Mouse (Mus musculus): ENCODE data around the gene H2-Q2.
A peak's percentile ranks its signal among the peaks of the same experiment; 100 is the strongest.
"Not testable (repeated sequence)": the region's sequence is repeated elsewhere in the genome, so short reads cannot be mapped to it uniquely, and the experiment has no call there.

Gene H2-Q2

GRCm38 (mm10) chr17:35342071-35342671, at the start of gene H2-Q2:
H2-Q2 (plus strand) TSS chr17:35342242.
- no peak for DNase-seq

GRCm38 (mm10) chr17:35295796-35296195, 46.2 kb upstream of the H2-Q2 start:
- DNase-seq: peak; percentile 44 to 48

- not testable (repeated sequence) for DNase-seq
These were observed 41.6 kb upstream of the H2-Q2 start for GRCm38 (mm10) chr17:35300261-35300945.

GRCm38 (mm10) chr17:35301645-35302258, 40.3 kb upstream of the H2-Q2 start:
- DNase-seq: peak; percentile 90 to 92

- no peak for DNase-seq
These were observed 38.8 kb upstream of the H2-Q2 start for GRCm38 (mm10) chr17:35303271-35303670.

GRCm38 (mm10) chr17:35303756-35304350, 38.2 kb upstream of the H2-Q2 start:
- DNase-seq: no peak

- no peak for DNase-seq
These were observed 37.6 kb upstream of the H2-Q2 start for GRCm38 (mm10) chr17:35304478-35304877.

- not testable (repeated sequence) for DNase-seq
These were observed 37.1 kb upstream of the H2-Q2 start for GRCm38 (mm10) chr17:35304921-35305320.

- no peak for DNase-seq
These were observed 23.4 kb upstream of the H2-Q2 start for GRCm38 (mm10) chr17:35318671-35319070.

GRCm38 (mm10) chr17:35320327-35321081, 21.5 kb upstream of the H2-Q2 start, which contains the start of gene H2-Q1:
H2-Q1 (plus strand) TSS chr17:35320405.
- DNase-seq: no peak

GRCm38 (mm10) chr17:35325124-35325523, 16.9 kb upstream of the H2-Q2 start:
- not testable (repeated sequence) for DNase-seq

GRCm38 (mm10) chr17:35326000-35326399, 16.0 kb upstream of the H2-Q2 start:
- DNase-seq: not testable (repeated sequence)

- not testable (repeated sequence) for DNase-seq
These were observed 12.3 kb upstream of the H2-Q2 start for GRCm38 (mm10) chr17:35329714-35330113.

- DNase-seq: not testable (repeated sequence)
These were observed 10.5 kb upstream of the H2-Q2 start for GRCm38 (mm10) chr17:35331546-35331945.

- DNase-seq: no peak
These were observed 852 bp downstream of the H2-Q2 start for GRCm38 (mm10) chr17:35342711-35343476.

GRCm38 (mm10) chr17:35347659-35348058, 5.6 kb downstream of the H2-Q2 start:
- not testable (repeated sequence) for DNase-seq

- DNase-seq: not testable (repeated sequence)
These were observed 11.2 kb downstream of the H2-Q2 start for GRCm38 (mm10) chr17:35353275-35353674.

- DNase-seq: no peak
These were observed 12.0 kb downstream of the H2-Q2 start for GRCm38 (mm10) chr17:35354071-35354470.

- no peak for DNase-seq
These were observed 15.0 kb downstream of the H2-Q2 start for GRCm38 (mm10) chr17:35357086-35357485.

- DNase-seq: no peak
These were observed 16.9 kb downstream of the H2-Q2 start for GRCm38 (mm10) chr17:35358763-35359469.

- no peak for DNase-seq
These were observed 17.4 kb downstream of the H2-Q2 start for GRCm38 (mm10) chr17:35359470-35359862.

Measured in cerebellum, postnatal 36 days (tissue).